Comparison of ENCODE assay signal across 11 mouse cellular contexts in genomic region chr6:89350037-89350515, GRCm38 (mm10). TPM values are rescaled to one million over a fixed set of nuclear protein-coding genes. Genes with fewer than 3 reads are reported as not detected.
DNase-seq lines count a peak whose midpoint lies in the region; ATAC-seq lines count a peak whose summit lies in the region.
"Had no signal": no experiment of that assay in that cellular context is flagged by ENCODE, and none has a peak within 500 bp of the region (broad histone marks: within the 10 kb centered on the region; RNA-seq: fewer than 3 reads in every experiment).

No protein-coding gene starts in this region.

- H3K4me3 ChIP-seq in hindbrain, embryonic 10.5 days = no peak overlapping the region
- no peak overlapping the region for H3K4me3 ChIP-seq in hindbrain, embryonic 14.5 days (replicated peaks; ENCODE audit: low read length)
- no peak overlapping the region for H3K4me3 ChIP-seq in heart, embryonic 12.5 days

- no peak for ATAC-seq in hindbrain, embryonic 14.5 days (ENCODE audit: low FRiP score)
- no peak for ATAC-seq in heart, embryonic 12.5 days (ENCODE audit: insufficient number of reproducible peaks, low FRiP score)
- no peak for ATAC-seq in monocyte, adult 5-6 weeks (replicated peaks; ENCODE audit: insufficient number of reproducible peaks, low FRiP score, low TSS enrichment, poor library complexity, severe bottlenecking)
- ATAC-seq: lung, postnatal 0 days had no signal

- H3K9me3 ChIP-seq in hindbrain, embryonic 10.5 days = no peaks in the 10 kb centered on the region
- no peaks in the 10 kb centered on the region for H3K9me3 ChIP-seq in hindbrain, embryonic 14.5 days (ENCODE audit: control insufficient read depth, low read length)
- H3K9me3 ChIP-seq in heart, embryonic 12.5 days (replicated peaks) = no peaks in the 10 kb centered on the region

- H3K4me1 ChIP-seq in hindbrain, embryonic 10.5 days (replicated peaks) = peaks cover 78% of the 10 kb centered on the region
- H3K4me1 ChIP-seq in hindbrain, embryonic 14.5 days (replicated peaks; ENCODE audit: control insufficient read depth, insufficient read depth, low read length) = peaks cover 67% of the 10 kb centered on the region
- peaks cover 79% of the 10 kb centered on the region for H3K4me1 ChIP-seq in heart, embryonic 12.5 days (replicated peaks)

- WGBS in hindbrain, embryonic 10.5 days = 72% methylated on average over 1 of the region's 1 CpGs
- WGBS in hindbrain, embryonic 14.5 days = 64% methylated on average over 1 of the region's 1 CpGs
- 54% methylated on average over 1 of the region's 1 CpGs for WGBS in heart, embryonic 12.5 days

- H3K27me3 ChIP-seq in hindbrain, embryonic 10.5 days (ENCODE audit: insufficient read depth, poor library complexity, severe bottlenecking) = no peaks in the 10 kb centered on the region
- no peaks in the 10 kb centered on the region for H3K27me3 ChIP-seq in hindbrain, embryonic 14.5 days (ENCODE audit: control insufficient read depth, insufficient read depth, low read length)
- H3K27me3 ChIP-seq in heart, embryonic 12.5 days (replicated peaks) = no peaks in the 10 kb centered on the region

- no peak overlapping the region for H3K9ac ChIP-seq in hindbrain, embryonic 14.5 days
- H3K9ac ChIP-seq in heart, embryonic 12.5 days = no peak overlapping the region

- H3K36me3 ChIP-seq in hindbrain, embryonic 10.5 days = peaks cover 99% of the 10 kb centered on the region
- peaks cover 84% of the 10 kb centered on the region for H3K36me3 ChIP-seq in hindbrain, embryonic 14.5 days (replicated peaks; ENCODE audit: control insufficient read depth, insufficient read depth)
- H3K36me3 ChIP-seq in heart, embryonic 12.5 days = peaks cover 49% of the 10 kb centered on the region

- H3K27ac ChIP-seq in hindbrain, embryonic 10.5 days = peak overlapping the region; percentile 31
- no peak overlapping the region for H3K27ac ChIP-seq in hindbrain, embryonic 14.5 days
- H3K27ac ChIP-seq in heart, embryonic 12.5 days (ENCODE audit: poor library complexity, severe bottlenecking) = peak overlapping the region; percentile 33

- no peak overlapping the region for H3K4me2 ChIP-seq in hindbrain, embryonic 14.5 days (replicated peaks)
- no peak overlapping the region for H3K4me2 ChIP-seq in heart, embryonic 12.5 days

- DNase-seq in hindbrain, embryonic 10.5 days (ENCODE audit: low spot score) = no peak
- DNase-seq in hindbrain, embryonic 14.5 days (ENCODE audit: low spot score) = no peak
- peak; percentile 91 for DNase-seq in 3T3-L1 (ENCODE audit: low read depth, low spot score)
- peak; percentile 61 for DNase-seq in NIH3T3 (ENCODE audit: low read depth)
- DNase-seq in B cell, adult 2 months = no peak
- DNase-seq in kidney, postnatal 14 days = no peak
- DNase-seq: cerebellum, adult 9-10 months; retina, postnatal 1 day had no signal

RNA-seq across cellular contexts. Expression of gene Plxna1, which starts 12.3 kb away (rescaled TPM):
- polyA plus RNA-seq in hindbrain, embryonic 10.5 days (2016; fragmentation: Nextera tagmentation; extraction: Ambion mirVana) = 29.1 and 35.5 TPM in 2 replicates
- polyA plus RNA-seq in hindbrain, embryonic 14.5 days (2014; fragmentation: Nextera tagmentation; extraction: Ambion mirVana) = 47.3 and 53.3 TPM in 2 replicates
- 13.4 and 17.3 TPM in 2 replicates for polyA plus RNA-seq in heart, embryonic 12.5 days (2016; fragmentation: Nextera tagmentation; extraction: Ambion mirVana)
- total RNA-seq in monocyte, adult 5-6 weeks (2017) = 0.21 to 2.8 TPM (median 0.76 TPM) in 3 replicates

Comparison
In these comparisons a context has a peak if more than half of its experiments do, and no peak if none do; other contexts are left out.
1. DNase-seq: peak in 3T3-L1 (single experiment) and NIH3T3 (single experiment); none in hindbrain, embryonic 10.5 days (single experiment), hindbrain, embryonic 14.5 days (single experiment), B cell, adult 2 months (0 of 2) and kidney, postnatal 14 days (single experiment).